Mouse (Mus musculus): ENCODE data around the gene Edrf1. TPM values are rescaled to one million over a fixed set of nuclear protein-coding genes. Genes with fewer than 3 reads are reported as not detected.

Edrf1 gene
- polyA plus RNA-seq (2014; fragmentation: Illumina TruSeq; extraction: RNeasy Lipid Tissue Mini Kit (QIAGEN cat#74804); ENCODE audit: low read depth, low replicate concordance): 14.8 TPM

DNA sequence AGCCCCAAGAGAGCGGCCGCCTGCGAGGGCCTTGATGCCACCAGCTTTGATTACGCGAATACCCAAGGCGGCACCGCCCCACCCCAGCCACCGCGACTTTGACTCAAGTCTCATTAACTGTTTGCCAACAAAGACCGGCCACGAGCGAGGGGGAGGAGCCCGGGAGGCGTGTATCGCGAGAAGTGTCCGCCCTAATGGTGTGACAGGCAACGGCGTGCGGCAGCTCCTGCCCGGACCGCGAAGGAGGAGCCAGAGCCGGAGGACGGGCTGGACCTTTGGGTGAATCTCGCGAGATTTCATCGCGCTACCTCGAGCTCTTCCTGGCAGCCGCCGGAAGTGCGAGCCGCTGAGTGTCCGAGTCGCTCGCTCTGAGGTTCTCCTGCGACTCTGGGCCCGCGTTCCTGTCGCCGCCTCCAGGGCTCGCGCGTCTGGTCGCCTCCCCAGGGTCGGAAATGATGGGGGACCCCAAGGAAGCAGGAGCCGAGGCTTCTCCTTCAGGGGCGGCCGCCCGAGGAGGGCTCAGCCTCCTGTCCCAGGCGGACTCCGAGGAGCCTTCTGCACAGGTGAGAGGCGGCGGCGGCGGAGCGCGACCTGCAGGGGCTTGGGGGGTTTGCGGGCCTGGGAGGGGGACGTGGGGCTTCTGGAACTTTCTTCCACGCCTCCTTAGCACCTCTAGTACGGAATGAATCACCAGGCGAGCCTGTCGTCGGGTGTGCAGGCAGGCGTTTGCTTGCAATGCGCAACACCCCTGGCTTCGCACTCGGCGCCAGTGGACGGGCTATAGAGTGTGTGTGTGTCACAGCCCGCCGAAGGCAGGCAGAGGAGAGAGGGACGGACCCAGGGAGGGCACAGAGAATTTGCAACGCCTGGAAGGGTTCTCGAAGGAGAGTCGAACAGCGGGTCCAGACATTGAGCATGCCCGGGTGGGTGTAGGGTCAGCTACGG, at the start of gene Edrf1:
Gene Edrf1, plus strand, starts transcription at position 183 of the 945 bp plus-strand sequence.

DNA sequence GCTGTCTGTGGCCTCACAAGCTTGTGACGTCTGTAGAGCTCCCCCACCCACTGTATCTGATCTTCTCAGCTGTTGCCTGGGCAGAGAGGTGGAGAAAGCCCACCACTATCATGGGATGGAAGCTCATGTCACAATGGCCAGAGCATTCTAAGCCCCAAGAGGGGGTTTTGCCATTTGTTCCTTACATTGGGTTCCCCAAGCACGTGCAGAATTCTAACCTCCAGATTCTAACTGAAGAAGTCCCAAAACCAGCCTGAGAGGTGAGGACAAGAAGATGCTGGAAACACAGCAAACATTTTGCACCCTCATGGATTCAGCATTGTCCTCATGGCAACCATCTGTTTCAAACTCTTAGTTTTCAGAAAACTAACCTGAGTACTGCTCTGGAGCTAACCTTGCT, 35.3 kb upstream of the Edrf1 start, which contains the start of gene Tex36:
Gene Tex36, minus strand, starts transcription at position 101 of the 400 bp plus-strand sequence.

DNA sequence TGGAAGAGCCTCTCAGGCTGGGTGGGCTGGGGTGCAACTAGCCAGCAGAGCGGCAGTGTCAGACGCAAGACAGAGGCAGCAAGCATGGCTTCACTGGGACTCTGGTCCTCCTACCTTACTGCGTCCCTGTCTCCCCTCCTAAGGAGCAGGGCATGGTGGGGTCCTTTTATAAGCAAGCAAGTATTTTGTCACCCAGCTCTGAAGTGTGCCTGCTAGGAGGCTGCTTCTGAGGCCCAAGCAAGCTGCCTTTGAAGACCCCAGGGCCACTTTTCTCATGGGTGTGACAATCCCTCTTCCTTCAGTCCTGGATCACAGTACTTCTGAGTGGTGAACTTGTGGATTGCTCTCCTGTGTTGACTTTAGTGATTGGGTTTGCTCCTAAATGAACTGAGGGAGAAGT, 42.6 kb downstream of the Edrf1 start, which contains the start of gene Mmp21:
Gene Mmp21, minus strand, starts transcription at position 101 of the 400 bp plus-strand sequence.

Other genes starting within 250 kb of the Edrf1 start
- gene Tex36, start 35.4 kb upstream of the Edrf1 start, polyA plus RNA-seq (2014; fragmentation: Illumina TruSeq; extraction: RNeasy Lipid Tissue Mini Kit (QIAGEN cat#74804); ENCODE audit: low read depth, low replicate concordance): not detected
- gene Mmp21, start 42.5 kb downstream of the Edrf1 start, polyA plus RNA-seq (2014; fragmentation: Illumina TruSeq; extraction: RNeasy Lipid Tissue Mini Kit (QIAGEN cat#74804); ENCODE audit: low read depth, low replicate concordance): not detected
- gene Bccip, start 71.8 kb downstream of the Edrf1 start, polyA plus RNA-seq (2014; fragmentation: Illumina TruSeq; extraction: RNeasy Lipid Tissue Mini Kit (QIAGEN cat#74804); ENCODE audit: low read depth, low replicate concordance): 88.4 TPM
- 35.8 TPM for gene Uros, start 72.5 kb downstream of the Edrf1 start, polyA plus RNA-seq (2014; fragmentation: Illumina TruSeq; extraction: RNeasy Lipid Tissue Mini Kit (QIAGEN cat#74804); ENCODE audit: low read depth, low replicate concordance)
- not detected for gene Fank1, start 139.3 kb downstream of the Edrf1 start, polyA plus RNA-seq (2014; fragmentation: Illumina TruSeq; extraction: RNeasy Lipid Tissue Mini Kit (QIAGEN cat#74804); ENCODE audit: low read depth, low replicate concordance)
- 45.7 TPM for gene Dhx32, start 145.2 kb downstream of the Edrf1 start, polyA plus RNA-seq (2014; fragmentation: Illumina TruSeq; extraction: RNeasy Lipid Tissue Mini Kit (QIAGEN cat#74804); ENCODE audit: low read depth, low replicate concordance)

Data from heart, adult 10 weeks (tissue).